Mouse (Mus musculus) heart, postnatal 4 days (tissue): ENCODE results near the gene Ksr2. TPM values are rescaled to one million over a fixed set of nuclear protein-coding genes. Genes with fewer than 3 reads are reported as not detected.

Experiments used
- DNase-seq: peaks from one replicate; pipeline ENCODE4 v3.0.0; 2021
- total RNA-seq, 2 experiments: library from RNA; stranded (reverse); gene quantifications; 2 replicates each; pipeline ENCODE4 v1.2.3; 2021

Gene Ksr2
- total RNA-seq, 2 experiments from 2014 or later = 0.09 to 0.10 TPM

GRCm38 (mm10) chr5:117486092-117486491 lies 72.3 kb downstream of the Ksr2 start:
- DNase-seq = no peak

- no peak for DNase-seq
Measured at GRCm38 (mm10) chr5:117488155-117488554, 74.4 kb downstream of the Ksr2 start.

- no peak for DNase-seq
Measured at GRCm38 (mm10) chr5:117488670-117489325, 75.0 kb downstream of the Ksr2 start.

GRCm38 (mm10) chr5:117492933-117493863 lies 79.4 kb downstream of the Ksr2 start:
- DNase-seq = no peak

- DNase-seq = peak; percentile 73
Measured at GRCm38 (mm10) chr5:117493947-117494346, 80.1 kb downstream of the Ksr2 start.

GRCm38 (mm10) chr5:117497084-117497483 lies 83.3 kb downstream of the Ksr2 start:
- peak; percentile 25 for DNase-seq

GRCm38 (mm10) chr5:117502611-117503010 lies 88.8 kb downstream of the Ksr2 start:
- DNase-seq = peak; percentile 27

GRCm38 (mm10) chr5:117504431-117504830 lies 90.6 kb downstream of the Ksr2 start:
- no peak for DNase-seq

GRCm38 (mm10) chr5:117505204-117505603 lies 91.4 kb downstream of the Ksr2 start:
- peak; percentile 81 for DNase-seq

- no peak for DNase-seq
Measured at GRCm38 (mm10) chr5:117505769-117506168, 92.0 kb downstream of the Ksr2 start.

- DNase-seq = peak; percentile 67
Measured at GRCm38 (mm10) chr5:117506406-117506805, 92.6 kb downstream of the Ksr2 start.

- peak; percentile 47 for DNase-seq
Measured at GRCm38 (mm10) chr5:117509511-117510375, 95.9 kb downstream of the Ksr2 start.

- no peak for DNase-seq
Measured at GRCm38 (mm10) chr5:117510864-117511263, 97.1 kb downstream of the Ksr2 start.

GRCm38 (mm10) chr5:117515396-117515795 lies 101.6 kb downstream of the Ksr2 start:
- DNase-seq = no peak

GRCm38 (mm10) chr5:117515861-117516260 lies 102.1 kb downstream of the Ksr2 start:
- DNase-seq = no peak

GRCm38 (mm10) chr5:117516597-117516996 lies 102.8 kb downstream of the Ksr2 start:
- peak; percentile 75 for DNase-seq

- no peak for DNase-seq
Measured at GRCm38 (mm10) chr5:117519858-117520495, 106.2 kb downstream of the Ksr2 start.

GRCm38 (mm10) chr5:117521156-117521555 lies 107.4 kb downstream of the Ksr2 start:
- DNase-seq = no peak

GRCm38 (mm10) chr5:117521701-117522100 lies 107.9 kb downstream of the Ksr2 start:
- DNase-seq = no peak

- DNase-seq = no peak
Measured at GRCm38 (mm10) chr5:117522471-117522870, 108.7 kb downstream of the Ksr2 start.

- no peak for DNase-seq
Measured at GRCm38 (mm10) chr5:117523010-117523409, 109.2 kb downstream of the Ksr2 start.

GRCm38 (mm10) chr5:117530991-117531390 lies 117.2 kb downstream of the Ksr2 start:
- no peak for DNase-seq
